20 mouse cellular contexts compared by ENCODE assay signal in the genomic region with DNA sequence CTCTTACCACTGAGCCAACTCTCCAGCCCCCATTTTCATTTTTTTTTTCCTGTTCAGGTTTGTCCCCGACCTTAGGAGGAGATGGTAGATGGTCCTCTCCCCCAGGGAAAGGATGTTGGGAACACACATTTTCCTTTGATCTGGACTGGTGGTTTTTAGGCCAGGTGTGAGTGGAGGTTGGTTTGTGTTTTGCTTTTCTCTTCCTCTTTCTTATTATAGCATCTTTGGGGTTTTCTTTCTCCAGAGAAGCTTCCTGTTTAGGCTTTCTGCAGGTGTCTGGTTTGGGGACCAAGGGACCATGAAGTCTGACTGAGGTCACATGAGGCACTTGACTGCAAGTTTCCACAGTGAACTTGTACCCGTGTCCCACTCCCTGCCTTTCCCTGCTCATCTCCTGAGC. TPM values are rescaled to one million over a fixed set of nuclear protein-coding genes. Genes with fewer than 3 reads are reported as not detected.
DNase-seq lines count a peak whose midpoint lies in the region; ATAC-seq lines count a peak whose summit lies in the region.
"Had no signal": no experiment of that assay in that cellular context is flagged by ENCODE, and none has a peak within 500 bp of the region (broad histone marks: within the 10 kb centered on the region; RNA-seq: fewer than 3 reads in every experiment).

No protein-coding gene starts in this region.

- peak; percentile 21 for DNase-seq in lung, postnatal 36 days
- DNase-seq in lung, postnatal 4 days, result no peak
- peak; percentile 35 to 69 for DNase-seq in thymus, adult 18-20 months
- DNase-seq in thymus, postnatal 36 days, result peak; percentile 42 to 67
- no peak for DNase-seq in layer of hippocampus, adult 9-10 months (ENCODE audit: low spot score)
- no peak for DNase-seq in gastrocnemius, postnatal 14 days
- no peak for DNase-seq in urinary bladder, adult 2 months (ENCODE audit: low spot score)
- DNase-seq: adrenal gland, adult 2 months; cerebellum, adult 2 months; gastrocnemius, postnatal 25 days; heart, postnatal 14 days; kidney, postnatal 36 days; liver, embryonic 13.5 days; lung, embryonic 14.5 days; right cerebral cortex, postnatal 14 days had no signal

- intact Hi-C loops in gastrocnemius, postnatal 14 days (cut with DNase I; ENCODE audit: low total_unique reads), result no loop called here

- peak; percentile 42; the same call in 1 of the 2 replicates for ATAC-seq in monocyte, adult 5-6 weeks (replicated peaks; ENCODE audit: insufficient number of reproducible peaks, low FRiP score, low TSS enrichment, poor library complexity, severe bottlenecking)
- ATAC-seq: forebrain, embryonic 15.5 days; hindbrain, postnatal 0 days; intestine, postnatal 0 days had no signal

RNA-seq across cellular contexts. Expression of a gene that starts 50.8 kb away (rescaled TPM):
- total RNA-seq in monocyte, adult 5-6 weeks (2017), result 6.9 to 10.5 TPM (median 8.1 TPM) in 3 replicates
- total RNA-seq in gastrocnemius, postnatal 14 days (2021), result 1 to 10 TPM; 1.1 to 1.4 TPM
- 0.58 and 0.77 TPM in 2 replicates for polyA plus RNA-seq in urinary bladder, adult 2 months (2012; rRNA removed)
- total RNA-seq: MEL had no signal

Comparison
In these comparisons a context has a peak if more than half of its experiments do, and no peak if none do; other contexts are left out.
1. DNase-seq: peak in lung, postnatal 36 days (single experiment), thymus, adult 18-20 months (2 of 2) and thymus, postnatal 36 days (2 of 2); none in lung, postnatal 4 days (0 of 2), layer of hippocampus, adult 9-10 months (single experiment), gastrocnemius, postnatal 14 days (single experiment) and urinary bladder, adult 2 months (single experiment).